Mouse (Mus musculus): ENCODE measurements around the gene Frmd8. TPM values are rescaled to one million over a fixed set of nuclear protein-coding genes. Genes with fewer than 3 reads are reported as not detected.

The Frmd8 gene
- polyA plus RNA-seq, 1 experiment from 2014 or later: 14.9 TPM

- no peaks in the 10 kb centered on the region for H3K9me3 ChIP-seq (ENCODE audit: control insufficient read depth, low read length)
- H3K4me1 ChIP-seq (replicated peaks; ENCODE audit: control insufficient read depth, insufficient read depth, low read length): peaks cover 10% of the 10 kb centered on the region
- H3K36me3 ChIP-seq (ENCODE audit: control insufficient read depth, insufficient read depth, low read length): peaks cover 13% of the 10 kb centered on the region
- H3K4me2 ChIP-seq (replicated peaks; ENCODE audit: low read depth, low read length): peak overlapping the region; percentile 82
- H3K27ac ChIP-seq (ENCODE audit: low read depth, low read length): peak overlapping the region; percentile 74
- no peaks in the 10 kb centered on the region for H3K27me3 ChIP-seq (ENCODE audit: control insufficient read depth, insufficient read depth, low read length)
- H3K4me3 ChIP-seq (ENCODE audit: low read depth, low read length): peak overlapping the region; percentile 93
- no peak for ATAC-seq (ENCODE audit: low FRiP score)
- 0% methylated on average over 19 of the region's 19 CpGs for WGBS
- peak overlapping the region; percentile 95 for H3K9ac ChIP-seq (ENCODE audit: low read depth, low read length)
- DNase-seq (ENCODE audit: low spot score): peak; percentile 67
Measured at GRCm38 (mm10) chr19:5800632-5801431, 74.2 kb downstream of the Frmd8 start.

- peak overlapping the region; percentile 93 for H3K4me3 ChIP-seq (ENCODE audit: low read depth, low read length)
- ATAC-seq (ENCODE audit: low FRiP score) (no peak), DNase-seq (ENCODE audit: low spot score) (peak; percentile 63)
- H3K9ac ChIP-seq (ENCODE audit: low read depth, low read length): peak overlapping the region; percentile 95
- no peaks in the 10 kb centered on the region for H3K27me3 ChIP-seq (ENCODE audit: control insufficient read depth, insufficient read depth, low read length)
- WGBS: 0% methylated on average over 2 of the region's 2 CpGs
- H3K4me1 ChIP-seq (replicated peaks; ENCODE audit: control insufficient read depth, insufficient read depth, low read length): peaks cover 9% of the 10 kb centered on the region
- H3K9me3 ChIP-seq (ENCODE audit: control insufficient read depth, low read length): no peaks in the 10 kb centered on the region
- H3K36me3 ChIP-seq (ENCODE audit: control insufficient read depth, insufficient read depth, low read length): peaks cover 15% of the 10 kb centered on the region
- H3K4me2 ChIP-seq (replicated peaks; ENCODE audit: low read depth, low read length): peak overlapping the region; percentile 82
- H3K27ac ChIP-seq (ENCODE audit: low read depth, low read length): peak overlapping the region; percentile 74; the same call in 1 of the 2 replicates
Measured at GRCm38 (mm10) chr19:5800350-5800631, 74.8 kb downstream of the Frmd8 start.

Other genes with a start within 250 kb of the Frmd8 start
- 27.2 and 29.6 TPM in 2 replicates for gene Rela, start 237.8 kb downstream of the Frmd8 start, polyA plus RNA-seq (2014; fragmentation: Nextera tagmentation; extraction: Ambion mirVana)
- gene Sipa1, start 211.6 kb downstream of the Frmd8 start, polyA plus RNA-seq (2014; fragmentation: Nextera tagmentation; extraction: Ambion mirVana): 7.8 and 8.2 TPM in 2 replicates
- 13.4 and 14.7 TPM in 2 replicates for gene Map3k11, start 186.5 kb downstream of the Frmd8 start, polyA plus RNA-seq (2014; fragmentation: Nextera tagmentation; extraction: Ambion mirVana)
- gene Pcnx3, start 186.4 kb downstream of the Frmd8 start, polyA plus RNA-seq (2014; fragmentation: Nextera tagmentation; extraction: Ambion mirVana): 22.9 and 23.1 TPM in 2 replicates
- gene Kcnk7, start 170.9 kb downstream of the Frmd8 start, polyA plus RNA-seq (2014; fragmentation: Nextera tagmentation; extraction: Ambion mirVana): 0.19 TPM in 1 of 2 replicates, not detected in the other
- gene Ehbp1l1, start 149.0 kb downstream of the Frmd8 start, polyA plus RNA-seq (2014; fragmentation: Nextera tagmentation; extraction: Ambion mirVana): 4.4 and 6.2 TPM in 2 replicates
- 165 and 174 TPM in 2 replicates for gene Fam89b, start 145.6 kb downstream of the Frmd8 start, polyA plus RNA-seq (2014; fragmentation: Nextera tagmentation; extraction: Ambion mirVana)
- gene Ltbp3, start 134.4 kb downstream of the Frmd8 start, polyA plus RNA-seq (2014; fragmentation: Nextera tagmentation; extraction: Ambion mirVana): 3.5 and 3.8 TPM in 2 replicates
- gene Scyl1, start 103.9 kb downstream of the Frmd8 start, polyA plus RNA-seq (2014; fragmentation: Nextera tagmentation; extraction: Ambion mirVana): 47.2 and 55.7 TPM in 2 replicates
- gene Slc25a45, start 2.5 kb upstream of the Frmd8 start, polyA plus RNA-seq (2014; fragmentation: Nextera tagmentation; extraction: Ambion mirVana): 1.0 and 1.1 TPM in 2 replicates
- gene Tigd3, start 18.9 kb upstream of the Frmd8 start, polyA plus RNA-seq (2014; fragmentation: Nextera tagmentation; extraction: Ambion mirVana): 7.0 and 7.5 TPM in 2 replicates
- gene Dpf2, start 37.7 kb upstream of the Frmd8 start, polyA plus RNA-seq (2014; fragmentation: Nextera tagmentation; extraction: Ambion mirVana): 154 and 171 TPM in 2 replicates
- 3.4 TPM in 2 replicates for gene Cdc42ep2, start 49.5 kb upstream of the Frmd8 start, polyA plus RNA-seq (2014; fragmentation: Nextera tagmentation; extraction: Ambion mirVana)
- 67.7 and 68.3 TPM in 2 replicates for gene Pola2, start 88.9 kb upstream of the Frmd8 start, polyA plus RNA-seq (2014; fragmentation: Nextera tagmentation; extraction: Ambion mirVana)
- gene Slc22a20, start 110.9 kb upstream of the Frmd8 start, polyA plus RNA-seq (2014; fragmentation: Nextera tagmentation; extraction: Ambion mirVana): not detected in 2 replicates
- 3.8 and 4.2 TPM in 2 replicates for gene Capn1, start 140.6 kb upstream of the Frmd8 start, polyA plus RNA-seq (2014; fragmentation: Nextera tagmentation; extraction: Ambion mirVana)
- 23.9 and 27.1 TPM in 2 replicates for gene Syvn1, start 171.3 kb upstream of the Frmd8 start, polyA plus RNA-seq (2014; fragmentation: Nextera tagmentation; extraction: Ambion mirVana)
- 81.7 and 86.6 TPM in 2 replicates for gene Mrpl49, start 182.5 kb upstream of the Frmd8 start, polyA plus RNA-seq (2014; fragmentation: Nextera tagmentation; extraction: Ambion mirVana)
- 749 and 751 TPM in 2 replicates for gene Fau, start 182.6 kb upstream of the Frmd8 start, polyA plus RNA-seq (2014; fragmentation: Nextera tagmentation; extraction: Ambion mirVana)
- gene Znhit2, start 185.9 kb upstream of the Frmd8 start, polyA plus RNA-seq (2014; fragmentation: Nextera tagmentation; extraction: Ambion mirVana): 39.7 and 41.1 TPM in 2 replicates
- gene Tm7sf2, start 193.1 kb upstream of the Frmd8 start, polyA plus RNA-seq (2014; fragmentation: Nextera tagmentation; extraction: Ambion mirVana): 36.0 and 38.1 TPM in 2 replicates
- gene Vps51, start 202.0 kb upstream of the Frmd8 start, polyA plus RNA-seq (2014; fragmentation: Nextera tagmentation; extraction: Ambion mirVana): 47.4 and 49.7 TPM in 2 replicates
- gene Tmem262, start 204.8 kb upstream of the Frmd8 start, polyA plus RNA-seq (2014; fragmentation: Nextera tagmentation; extraction: Ambion mirVana): not detected in 2 replicates
- 1.4 and 1.7 TPM in 2 replicates for gene Gm28374, start 207.0 kb upstream of the Frmd8 start, polyA plus RNA-seq (2014; fragmentation: Nextera tagmentation; extraction: Ambion mirVana)
- gene Zfpl1, start 209.7 kb upstream of the Frmd8 start, polyA plus RNA-seq (2014; fragmentation: Nextera tagmentation; extraction: Ambion mirVana): 70.1 and 77.8 TPM in 2 replicates
- 45.8 and 51.5 TPM in 2 replicates for gene Cdca5, start 209.7 kb upstream of the Frmd8 start, polyA plus RNA-seq (2014; fragmentation: Nextera tagmentation; extraction: Ambion mirVana)
- 0.49 and 0.62 TPM in 2 replicates for gene AC131692.1, start 219.1 kb upstream of the Frmd8 start, polyA plus RNA-seq (2014; fragmentation: Nextera tagmentation; extraction: Ambion mirVana)
- gene Naaladl1, start 230.5 kb upstream of the Frmd8 start, polyA plus RNA-seq (2014; fragmentation: Nextera tagmentation; extraction: Ambion mirVana): 0.38 and 0.59 TPM in 2 replicates
- gene Sac3d1, start 243.4 kb upstream of the Frmd8 start, polyA plus RNA-seq (2014; fragmentation: Nextera tagmentation; extraction: Ambion mirVana): 62.6 and 62.9 TPM in 2 replicates